ENCODE assay signal across 9 mouse cellular contexts in the genomic region with DNA sequence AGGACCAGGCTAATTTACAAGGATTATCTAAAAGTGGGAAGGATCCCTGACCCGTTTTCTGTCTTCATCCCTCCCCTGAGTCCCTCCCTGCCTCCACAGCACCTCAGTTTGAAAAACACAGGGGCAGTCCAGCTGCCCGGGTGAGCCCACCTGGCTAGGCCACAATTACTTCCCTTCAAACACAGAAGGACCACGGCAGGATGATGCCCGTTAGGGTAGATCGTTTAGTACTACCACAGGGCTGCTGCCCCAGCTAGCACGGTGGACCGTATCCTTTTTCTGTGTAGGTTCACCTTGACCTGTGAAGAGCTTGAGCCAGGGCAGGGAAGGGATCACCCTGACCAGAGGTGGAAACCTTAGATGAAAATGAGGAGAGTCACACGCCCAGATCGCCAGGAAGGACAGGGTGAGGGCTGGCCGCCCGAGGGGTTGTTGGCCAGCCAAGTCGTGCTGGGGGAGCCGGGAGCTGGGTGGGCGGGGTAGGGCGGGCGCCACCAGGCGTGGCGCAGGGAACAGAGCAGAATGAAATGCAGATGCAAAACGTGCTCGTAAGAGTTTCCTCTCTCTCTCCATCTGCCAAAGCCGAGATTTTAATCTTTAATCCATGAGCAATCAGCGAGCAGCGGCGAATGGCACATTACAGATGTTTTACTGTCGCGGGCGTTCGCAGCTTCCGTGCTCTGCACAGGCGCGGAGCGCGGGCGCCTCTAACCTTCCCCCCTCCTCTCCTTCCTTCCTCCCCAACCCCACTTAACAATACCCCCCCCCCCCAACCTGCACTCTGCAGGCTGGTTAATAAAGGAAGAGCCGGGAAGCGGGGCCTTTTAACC. TPM values are rescaled to one million over a fixed set of nuclear protein-coding genes. Genes with fewer than 3 reads are reported as not detected.
DNase-seq lines count a peak whose midpoint lies in the region; ATAC-seq and TF ChIP-seq lines count a peak whose summit lies in the region.
"Had no signal": no experiment of that assay in that cellular context is flagged by ENCODE, and none has a peak within 500 bp of the region (broad histone marks: within the 10 kb centered on the region; RNA-seq: fewer than 3 reads in every experiment).

No protein-coding gene starts in this region.

- no peak for DNase-seq in heart, adult 2 months
- DNase-seq in brain, embryonic 14.5 days (ENCODE audit: low read depth), result peak; percentile 56
- DNase-seq in urinary bladder, adult 18-20 months (ENCODE audit: low spot score in 2 of 2), result no peak
- DNase-seq in thymus, postnatal 4 days, result no peak

- peaks cover 10% of the 10 kb centered on the region; the same call in 1 of the 2 replicates for H3K4me1 ChIP-seq in heart, embryonic 16.5 days (ENCODE audit: control insufficient read depth, insufficient read depth, low read length)
- no peaks in the 10 kb centered on the region for H3K4me1 ChIP-seq in heart, adult 2 months (ENCODE audit: control insufficient read depth, insufficient read depth, low read length)
- H3K4me1 ChIP-seq in hindbrain, embryonic 16.5 days (ENCODE audit: control insufficient read depth, insufficient read depth, low read depth, low read length), result peaks cover 19% of the 10 kb centered on the region
- H3K4me1 ChIP-seq in midbrain, embryonic 12.5 days, result peaks cover 30% of the 10 kb centered on the region

- ATAC-seq in heart, embryonic 16.5 days (replicated peaks; ENCODE audit: extremely low read depth, insufficient read depth, low FRiP score), result no peak
- ATAC-seq in hindbrain, embryonic 16.5 days, result peak; percentile 56
- ATAC-seq in midbrain, embryonic 12.5 days (ENCODE audit: low FRiP score, low read depth), result no peak
- no peak for ATAC-seq in activated CD4-positive, CD25-positive, alpha-beta regulatory T cell, adult 4 months

- H3K27me3 ChIP-seq in heart, embryonic 16.5 days (ENCODE audit: control insufficient read depth, insufficient read depth, low read length), result peaks cover 62% of the 10 kb centered on the region
- H3K27me3 ChIP-seq in heart, adult 2 months (ENCODE audit: control insufficient read depth, insufficient read depth, low read length), result peaks cover 18% of the 10 kb centered on the region
- peaks cover 41% of the 10 kb centered on the region for H3K27me3 ChIP-seq in hindbrain, embryonic 16.5 days (replicated peaks; ENCODE audit: control insufficient read depth, insufficient read depth, low read length)
- peaks cover 87% of the 10 kb centered on the region for H3K27me3 ChIP-seq in midbrain, embryonic 12.5 days

- H3K27ac ChIP-seq in heart, embryonic 16.5 days (ENCODE audit: low read length), result no peak overlapping the region
- no peak overlapping the region for H3K27ac ChIP-seq in heart, adult 2 months
- peak overlapping the region; percentile 35; the same call in 1 of the 2 replicates for H3K27ac ChIP-seq in hindbrain, embryonic 16.5 days (ENCODE audit: low read depth, low read length)
- H3K27ac ChIP-seq in midbrain, embryonic 12.5 days (replicated peaks), result no peak overlapping the region

- intact Hi-C loops in heart, adult 2 months (cut with DNase I), result no loop called here

- 4% methylated on average over 36 of the region's 36 CpGs for WGBS in heart, embryonic 16.5 days
- WGBS in heart, adult 2 months, result 3% methylated on average over 36 of the region's 36 CpGs
- under 1% methylated on average over 36 of the region's 36 CpGs for WGBS in hindbrain, embryonic 16.5 days
- WGBS in midbrain, embryonic 12.5 days, result 1% methylated on average over 36 of the region's 36 CpGs

- H3K79me2 ChIP-seq in heart, adult 2 months (replicated peaks; ENCODE audit: control insufficient read depth, insufficient read depth, low read length), result no peaks in the 10 kb centered on the region

- no peaks in the 10 kb centered on the region for H3K36me3 ChIP-seq in heart, embryonic 16.5 days (ENCODE audit: control insufficient read depth, insufficient read depth)
- H3K36me3 ChIP-seq in heart, adult 2 months (ENCODE audit: control insufficient read depth, insufficient read depth, low read length), result no peaks in the 10 kb centered on the region
- H3K36me3 ChIP-seq in hindbrain, embryonic 16.5 days (ENCODE audit: control insufficient read depth, insufficient read depth, low read length), result no peaks in the 10 kb centered on the region
- no peaks in the 10 kb centered on the region for H3K36me3 ChIP-seq in midbrain, embryonic 12.5 days

- H3K4me3 ChIP-seq in heart, embryonic 16.5 days (ENCODE audit: low read length), result peak overlapping the region; percentile 39
- H3K4me3 ChIP-seq in heart, adult 2 months, result no peak overlapping the region
- H3K4me3 ChIP-seq in hindbrain, embryonic 16.5 days (ENCODE audit: low read length), result peak overlapping the region; percentile 34
- peak overlapping the region; percentile 38 for H3K4me3 ChIP-seq in midbrain, embryonic 12.5 days

- TF ChIP-seq CTCF in heart, adult 2 months (IDR thresholded peaks at IDR 0.05), result no peak
- TF ChIP-seq CTCF in brain, embryonic 14.5 days (IDR thresholded peaks at IDR 0.05; ENCODE audit: borderline replicate concordance, extremely low read depth, insufficient read depth, insufficient read length), result no peak

- no peaks in the 10 kb centered on the region for H3K9me3 ChIP-seq in heart, embryonic 16.5 days (replicated peaks; ENCODE audit: control insufficient read depth, low read length)
- no peaks in the 10 kb centered on the region for H3K9me3 ChIP-seq in hindbrain, embryonic 16.5 days (ENCODE audit: control insufficient read depth, low read length)
- no peaks in the 10 kb centered on the region for H3K9me3 ChIP-seq in midbrain, embryonic 12.5 days

- no peak for TF ChIP-seq EP300 in heart, adult 2 months (IDR thresholded peaks at IDR 0.05; ENCODE audit: insufficient read depth, low read depth, low read length)

- TF ChIP-seq POLR2A in heart, adult 2 months (IDR thresholded peaks at IDR 0.05; ENCODE audit: insufficient read depth, low read depth, low read length), result no peak
- no peak for TF ChIP-seq POLR2A in brain, embryonic 14.5 days (IDR thresholded peaks at IDR 0.05; ENCODE audit: borderline replicate concordance, extremely low read depth, insufficient read depth, insufficient read length, poor library complexity, severe bottlenecking)

- no peak overlapping the region for H3K9ac ChIP-seq in heart, embryonic 16.5 days (ENCODE audit: low read length)
- no peak overlapping the region for H3K9ac ChIP-seq in heart, adult 2 months (ENCODE audit: low read depth, low read length)
- H3K9ac ChIP-seq in hindbrain, embryonic 16.5 days (ENCODE audit: low read depth, low read length), result peak overlapping the region; percentile 39
- peak overlapping the region; percentile 4; the same call in 1 of the 2 replicates for H3K9ac ChIP-seq in midbrain, embryonic 12.5 days (replicated peaks)

- H3K4me2 ChIP-seq in heart, embryonic 16.5 days (ENCODE audit: low read depth, low read length), result peak overlapping the region; percentile 68
- H3K4me2 ChIP-seq in hindbrain, embryonic 16.5 days (ENCODE audit: low read length), result peak overlapping the region; percentile 59
- H3K4me2 ChIP-seq in midbrain, embryonic 12.5 days (replicated peaks), result peak overlapping the region; percentile 56

RNA-seq across cellular contexts. Expression of gene Pax2, which starts 32.0 kb away (rescaled TPM):
- not detected in 2 replicates for polyA plus RNA-seq in heart, embryonic 16.5 days (2015; fragmentation: Nextera tagmentation; extraction: Ambion mirVana)
- total RNA-seq in heart, adult 2 months (2021), result not detected
- polyA plus RNA-seq in heart, adult 2 months (2012; rRNA removed), result not detected in 2 replicates
- 1.9 and 20.3 TPM in 2 replicates for polyA plus RNA-seq in brain, embryonic 14.5 days (2012; rRNA removed)
- 11.9 and 12.1 TPM in 2 replicates for polyA plus RNA-seq in hindbrain, embryonic 16.5 days (2015; fragmentation: Nextera tagmentation; extraction: Ambion mirVana)
- 0.32 and 0.33 TPM in 2 replicates for polyA plus RNA-seq in midbrain, embryonic 12.5 days (2016; fragmentation: Nextera tagmentation; extraction: Ambion mirVana)
- polyA plus RNA-seq in activated CD4-positive, CD25-positive, alpha-beta regulatory T cell, adult 4 months (2017; shearing (Covaris generic)), result not detected
- total RNA-seq: CH12.LX had no signal

Comparison
In these comparisons a context has a peak if more than half of its experiments do, and no peak if none do; other contexts are left out.
1. H3K9ac ChIP-seq: peak in hindbrain, embryonic 16.5 days (single experiment) and midbrain, embryonic 12.5 days (single experiment); none in heart, embryonic 16.5 days (single experiment) and heart, adult 2 months (single experiment).
2. Peak in every context shown above with its lines, with median percentiles within 50 percentile points of each other: H3K4me2 ChIP-seq.